Mouse (Mus musculus) thymus, adult 2 months (tissue): Measurements from ENCODE around the gene Pdxk. TPM values are rescaled to one million over a fixed set of nuclear protein-coding genes. Genes with fewer than 3 reads are reported as not detected.
A peak's percentile ranks its signal among the peaks of the same experiment; 100 is the strongest.

ENCODE experiments used
- DNase-seq: peaks from one replicate; pipeline ENCODE4 v3.0.0; 2021
- H3K27ac ChIP-seq: fragments of 200-500 bp; 2 replicates; pipeline ENCODE4 v1.5.1; 2012; ENCODE audit warnings: low read length, control low read depth; ENCODE audit not compliant: control insufficient read depth, insufficient read depth
- H3K27me3 ChIP-seq: fragments of 200-500 bp; 2 replicates; pipeline ENCODE4 v1.6.1; 2012; ENCODE audit warnings: mild to moderate bottlenecking, low read length, moderate library complexity, mixed read lengths; ENCODE audit not compliant: control insufficient read depth, insufficient read depth
- H3K36me3 ChIP-seq: fragments of 200-500 bp; 2 replicates; pipeline ENCODE4 v1.6.1; 2012; ENCODE audit warnings: mild to moderate bottlenecking, low read length, moderate library complexity; ENCODE audit not compliant: control insufficient read depth, insufficient read depth
- H3K4me1 ChIP-seq: fragments of 200-500 bp; replicated peaks from 2 replicates; pipeline ENCODE4 v1.6.1; 2012; ENCODE audit warnings: low read length; ENCODE audit not compliant: control insufficient read depth, insufficient read depth
- H3K4me3 ChIP-seq: fragments of 200-500 bp; 2 replicates; pipeline ENCODE4 v1.5.1; 2012; ENCODE audit warnings: mild to moderate bottlenecking, low read length, control low read depth, moderate library complexity; ENCODE audit not compliant: control insufficient read depth, insufficient read depth
- CTCF ChIP-seq: fragments of 200-500 bp; IDR thresholded peaks from 2 replicates; pipeline ENCODE4 v1.5.1; 2012; ENCODE audit warnings: mild to moderate bottlenecking, control low read depth, low read length, moderate library complexity, borderline replicate concordance; ENCODE audit not compliant: control insufficient read depth, poor library complexity, insufficient read depth; ENCODE audit errors: extremely low read depth
- POLR2A ChIP-seq: fragments of 200-500 bp; IDR thresholded peaks from 2 replicates; pipeline ENCODE4 v1.6.1; 2012; ENCODE audit warnings: mild to moderate bottlenecking, low read length, control low read depth, moderate library complexity; ENCODE audit not compliant: control insufficient read depth, poor library complexity, insufficient read depth; ENCODE audit errors: extremely low read depth
- WGBS: fragments of 180-500 bp; shearing (Covaris S2); methylation state at CpG from one replicate; pipeline ENCODE4 v1.1.7; 2018; 5-methylcytosine and 5-hydroxymethylcytosine counted together
- polyA plus RNA-seq: library from polyadenylated mRNA; depleted of rRNA; stranded (reverse); fragments of >200 nt; gene quantifications from 2 replicates; pipeline ENCODE4 v1.2.3, GENCODE M21; 2012

The Pdxk gene
- polyA plus RNA-seq, 1 experiment, result 26.1 TPM

- no peaks in the 10 kb centered on the region; the same call in 1 of the 2 replicates for H3K36me3 ChIP-seq
- DNase-seq, result peak; percentile 47
- 86% methylated on average over 5 of the region's 5 CpGs for WGBS
Observed at GRCm38 (mm10) chr10:78439550-78439949, 25.2 kb downstream of the Pdxk start.

GRCm38 (mm10) chr10:78438094-78438493, 26.7 kb downstream of the Pdxk start:
- TF ChIP-seq CTCF, result peak; percentile 87
- no peak for TF ChIP-seq POLR2A
- H3K4me3 ChIP-seq, result no peak overlapping the region
- DNase-seq, result peak; percentile 91
- H3K27me3 ChIP-seq, result no peaks in the 10 kb centered on the region
- H3K4me1 ChIP-seq, result no peaks in the 10 kb centered on the region
- no peak overlapping the region for H3K27ac ChIP-seq
- 17% methylated on average over 5 of the region's 5 CpGs for WGBS
- H3K36me3 ChIP-seq, result no peaks in the 10 kb centered on the region

More at GRCm38 (mm10) chr10:78439550-78439949, 25.2 kb downstream of the Pdxk start:
- TF ChIP-seq POLR2A (no peak), CTCF (peak; percentile 71; the same call in 1 of the 2 replicates)
- no peaks in the 10 kb centered on the region for H3K27me3 ChIP-seq
- no peak overlapping the region for H3K27ac ChIP-seq
- no peak overlapping the region for H3K4me3 ChIP-seq
- no peaks in the 10 kb centered on the region for H3K4me1 ChIP-seq

GRCm38 (mm10) chr10:78432853-78433252, 31.9 kb downstream of the Pdxk start:
- TF ChIP-seq POLR2A (no peak), CTCF (no peak)
- no peaks in the 10 kb centered on the region for H3K27me3 ChIP-seq
- no peak overlapping the region for H3K27ac ChIP-seq
- H3K4me1 ChIP-seq, result no peaks in the 10 kb centered on the region
- WGBS, result 87% methylated on average over 3 of the region's 3 CpGs
- no peaks in the 10 kb centered on the region; the same call in 1 of the 2 replicates for H3K36me3 ChIP-seq
- H3K4me3 ChIP-seq, result no peak overlapping the region
- no peak for DNase-seq

- WGBS, result 97% methylated on average over 2 of the region's 2 CpGs
Observed at GRCm38 (mm10) chr10:78429776-78430175, 35.0 kb downstream of the Pdxk start.

DNA sequence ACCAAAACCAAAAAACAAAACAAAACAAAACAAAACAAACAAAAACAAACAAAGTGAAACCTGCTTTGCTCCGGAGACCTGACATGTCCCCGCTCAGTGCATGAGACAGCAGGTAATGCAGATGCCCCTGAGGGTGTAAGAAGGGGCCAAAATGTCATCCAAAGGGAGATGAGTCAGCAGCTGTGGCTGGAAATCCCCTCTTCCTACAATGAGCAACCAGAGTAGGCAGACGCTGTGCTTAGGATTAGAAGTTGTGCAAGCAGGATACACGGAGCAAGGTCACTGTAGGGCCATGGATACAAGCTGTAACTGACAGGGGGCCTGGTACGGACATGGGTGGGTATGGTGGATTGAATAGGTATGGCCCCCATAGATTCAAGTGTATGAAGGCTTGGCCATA, 35.6 kb downstream of the Pdxk start:
- 90% methylated on average over 5 of the region's 5 CpGs for WGBS
- no peak overlapping the region for H3K4me3 ChIP-seq
- peaks cover 6% of the 10 kb centered on the region; the same call in 1 of the 2 replicates for H3K36me3 ChIP-seq
- TF ChIP-seq POLR2A, result no peak
- TF ChIP-seq CTCF, result no peak
- no peak overlapping the region for H3K27ac ChIP-seq
- no peak for DNase-seq
- peaks cover 14% of the 10 kb centered on the region for H3K4me1 ChIP-seq
- H3K27me3 ChIP-seq, result no peaks in the 10 kb centered on the region

More at GRCm38 (mm10) chr10:78429776-78430175, 35.0 kb downstream of the Pdxk start:
- H3K36me3 ChIP-seq, result peaks cover 6% of the 10 kb centered on the region; the same call in 1 of the 2 replicates
- no peaks in the 10 kb centered on the region for H3K27me3 ChIP-seq
- H3K4me3 ChIP-seq, result no peak overlapping the region
- TF ChIP-seq POLR2A (no peak), CTCF (no peak)
- no peak overlapping the region for H3K27ac ChIP-seq
- peaks cover 13% of the 10 kb centered on the region for H3K4me1 ChIP-seq
- DNase-seq, result no peak

DNA sequence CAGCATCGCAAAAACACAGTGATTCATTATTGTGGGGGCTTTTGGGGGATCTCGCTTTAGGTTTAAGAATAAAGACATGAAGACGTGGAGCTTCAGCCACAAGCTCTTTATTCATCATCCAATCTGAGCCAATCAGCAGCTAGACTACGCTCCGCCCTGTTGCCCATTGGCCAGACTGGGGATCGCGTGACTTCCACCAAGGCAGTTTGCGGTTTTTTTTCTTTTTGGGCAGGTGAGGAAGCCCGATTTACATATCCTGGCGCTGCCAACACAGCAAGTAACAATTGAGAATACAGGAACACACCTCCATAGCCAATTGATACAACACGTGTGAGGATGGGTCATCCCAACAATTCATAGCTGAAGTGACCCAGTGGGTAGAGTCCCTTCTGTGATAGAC, 36.7 kb downstream of the Pdxk start:
- Histone ChIP-seq H3K4me1 (peaks cover 14% of the 10 kb centered on the region), H3K4me3 (no peak overlapping the region), H3K27me3 (no peaks in the 10 kb centered on the region), H3K36me3 (peaks cover 6% of the 10 kb centered on the region; the same call in 1 of the 2 replicates), H3K27ac (no peak overlapping the region)
- DNase-seq, result no peak
- no peak for TF ChIP-seq CTCF
- no peak for TF ChIP-seq POLR2A
- 96% methylated on average over 11 of the region's 11 CpGs for WGBS
